Mouse (Mus musculus): ENCODE measurements around the gene Tmem135.

DNA sequence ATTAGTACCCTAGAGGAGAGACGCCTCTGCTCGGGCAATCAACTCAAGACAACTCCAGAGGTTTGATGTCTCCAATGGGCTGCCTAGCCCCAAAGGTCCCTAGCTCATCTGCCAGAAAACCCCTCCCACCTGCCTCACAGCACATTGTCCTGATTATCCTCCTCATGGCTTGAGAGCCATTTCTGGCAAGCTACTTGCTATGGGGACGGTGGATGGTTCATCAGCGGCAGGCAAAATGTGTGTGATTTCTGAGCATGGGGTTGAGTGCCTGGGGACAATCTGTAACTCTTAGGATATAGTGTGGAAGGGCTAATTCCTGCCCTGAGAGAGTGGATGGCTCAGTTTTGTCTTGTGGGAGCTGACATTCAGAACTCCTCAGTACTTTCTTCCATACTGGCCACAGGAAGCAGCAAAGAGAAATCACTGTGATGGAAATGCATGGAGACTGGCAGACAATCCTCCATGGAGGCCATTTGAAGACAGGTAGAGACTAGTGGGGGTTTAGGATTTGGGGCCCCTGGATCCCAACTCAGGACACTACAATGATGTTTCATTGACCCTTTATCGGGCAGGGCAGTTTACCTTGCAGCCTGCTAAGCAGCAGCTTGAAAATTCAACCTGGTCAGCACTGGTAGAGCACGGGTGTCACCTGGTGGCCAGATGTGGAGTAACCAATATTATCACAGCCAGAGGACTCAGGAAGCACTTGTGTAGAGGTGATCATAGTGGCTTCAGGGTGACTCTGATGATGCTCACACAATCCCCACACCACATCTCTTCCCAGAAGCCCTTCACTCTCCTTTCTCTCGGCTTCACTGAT, 277.7 kb downstream of the Tmem135 start:
- TF ChIP-seq CTCF (IDR thresholded peaks at IDR 0.05; ENCODE audit: low read depth, low read length), result peak; percentile 59
- no peak for TF ChIP-seq TAL1 (conservative IDR thresholded peaks at IDR 0.05; ENCODE audit: low read depth, low read length)

All from G1E (cell line).